Mouse (Mus musculus) lung, postnatal 0 days (tissue): ENCODE measurements around the gene Slc26a10.

ENCODE experiments used
- CTCF ChIP-seq: IDR thresholded peaks from 2 replicates; pipeline ENCODE4 v1.5.1; 2016; ENCODE audit warnings: antibody characterized with exemption, mild to moderate bottlenecking
- EP300 ChIP-seq: IDR thresholded peaks from 2 replicates; pipeline ENCODE4 v1.6.1; 2016; ENCODE audit warnings: antibody characterized with exemption, mild to moderate bottlenecking, control low read depth

- TF ChIP-seq CTCF (no peak), EP300 (no peak)
Measured at GRCm38 (mm10) chr10:127141500-127141899, 38.9 kb downstream of the Slc26a10 start.
